Mouse (Mus musculus) natural killer cell, adult 2 months (primary cell): ENCODE results near the gene Lrig3.

Source experiments
- DNase-seq, 2 experiments: peaks; one replicate each; pipeline ENCODE4 v3.0.0; 2022; ENCODE audit warnings: low spot score in 2 of 2

Lrig3 gene

GRCm38 (mm10) chr10:125964709-125965108 is 1.3 kb upstream of the Lrig3 start:
- no peak for DNase-seq

GRCm38 (mm10) chr10:125966481-125967251 is 698 bp downstream of the Lrig3 start:
- DNase-seq, result peak; percentile 0 to 7

- no peak for DNase-seq
Observed at GRCm38 (mm10) chr10:125967436-125968160, 1.6 kb downstream of the Lrig3 start.

- DNase-seq, result no peak
Observed at GRCm38 (mm10) chr10:125968191-125969132, 2.5 kb downstream of the Lrig3 start.

GRCm38 (mm10) chr10:125969133-125969490 is 3.1 kb downstream of the Lrig3 start:
- no peak for DNase-seq

- no peak for DNase-seq
Observed at GRCm38 (mm10) chr10:125970031-125970430, 4.1 kb downstream of the Lrig3 start.

- DNase-seq, result no peak
Observed at GRCm38 (mm10) chr10:125970500-125970899, 4.5 kb downstream of the Lrig3 start.

GRCm38 (mm10) chr10:125973726-125974125 is 7.8 kb downstream of the Lrig3 start:
- DNase-seq, result no peak

- DNase-seq, result no peak
Observed at GRCm38 (mm10) chr10:125981938-125982337, 16.0 kb downstream of the Lrig3 start.

GRCm38 (mm10) chr10:125984473-125985035 is 18.6 kb downstream of the Lrig3 start:
- no peak for DNase-seq

GRCm38 (mm10) chr10:125985795-125986194 is 19.8 kb downstream of the Lrig3 start:
- no peak for DNase-seq

GRCm38 (mm10) chr10:125986443-125986842 is 20.5 kb downstream of the Lrig3 start:
- DNase-seq, result no peak

- no peak for DNase-seq
Observed at GRCm38 (mm10) chr10:125987307-125987706, 21.3 kb downstream of the Lrig3 start.

- DNase-seq, result no peak
Observed at GRCm38 (mm10) chr10:125988037-125988436, 22.1 kb downstream of the Lrig3 start.

GRCm38 (mm10) chr10:125989890-125990289 is 23.9 kb downstream of the Lrig3 start:
- no peak for DNase-seq

- no peak for DNase-seq
Observed at GRCm38 (mm10) chr10:125990394-125990793, 24.4 kb downstream of the Lrig3 start.

GRCm38 (mm10) chr10:125991819-125992218 is 25.9 kb downstream of the Lrig3 start:
- DNase-seq, result no peak

- peak; percentile 28 to 49 for DNase-seq
Observed at GRCm38 (mm10) chr10:125994855-125995254, 28.9 kb downstream of the Lrig3 start.

GRCm38 (mm10) chr10:125995701-125996100 is 29.7 kb downstream of the Lrig3 start:
- no peak for DNase-seq

- no peak for DNase-seq
Observed at GRCm38 (mm10) chr10:125996989-125997388, 31.0 kb downstream of the Lrig3 start.

- DNase-seq, result no peak
Observed at GRCm38 (mm10) chr10:125999561-125999960, 33.6 kb downstream of the Lrig3 start.
